Mouse (Mus musculus): ENCODE measurements around the gene Tgfbr3l. TPM values are rescaled to one million over a fixed set of nuclear protein-coding genes. Genes with fewer than 3 reads are reported as not detected.

The Tgfbr3l gene
- polyA plus RNA-seq, 1 experiment from 2014 or later = 2.3 TPM

DNA sequence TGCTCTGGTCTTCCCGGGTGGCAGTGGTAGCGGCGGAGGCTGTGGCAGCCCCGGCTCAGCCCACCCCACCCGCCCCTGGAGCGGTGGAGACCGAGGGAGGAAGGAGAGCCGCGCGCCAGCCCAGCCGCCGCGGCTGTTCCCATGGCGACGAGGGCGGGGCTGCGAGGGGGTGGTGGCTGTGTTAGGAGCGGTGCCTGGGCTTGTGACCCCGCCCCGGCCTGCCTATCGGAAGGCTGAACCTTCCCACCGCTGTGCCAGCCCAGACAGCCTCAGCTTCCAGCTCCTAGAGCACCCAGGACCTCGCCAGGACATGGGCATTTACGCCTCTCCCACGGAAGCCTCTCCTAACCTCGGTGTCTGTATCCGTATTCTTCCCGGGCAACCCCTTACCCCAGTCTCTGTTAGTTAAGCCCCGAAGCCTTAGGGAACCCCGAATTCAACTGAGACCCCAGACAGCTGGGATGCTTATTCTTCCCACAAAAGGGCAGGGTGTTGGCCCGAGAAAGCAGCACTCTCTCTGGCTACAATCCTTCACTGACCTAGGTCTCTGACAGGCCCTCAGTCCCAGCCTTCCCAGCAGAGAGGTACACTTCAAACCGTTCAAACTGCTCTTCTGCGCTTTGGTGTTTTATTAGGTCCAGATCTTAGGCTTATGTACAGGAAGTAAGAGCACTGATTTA lies 11.3 kb downstream of the Tgfbr3l start, which contains the start of gene Ctxn1:
TSS of gene Ctxn1 (minus strand) at position 150 of the 680 bp plus-strand sequence.
- Histone ChIP-seq H3K4me2 (ENCODE audit: low read depth, low read length) (peak within 1 kb of the TSS; percentile 100), H3K27me3 (ENCODE audit: insufficient read depth, low read length) (no peaks in the 10 kb centered on the region), H3K9me3 (ENCODE audit: low read length) (no peaks in the 10 kb centered on the region), H3K4me3 (ENCODE audit: low read depth, low read length) (peak within 1 kb of the TSS; percentile 61), H3K36me3 (replicated peaks; ENCODE audit: insufficient read depth, low read length) (peaks cover 39% of the 10 kb centered on the region), H3K27ac (ENCODE audit: low read depth) (peak within 1 kb of the TSS; percentile 48; the same call in 1 of the 2 replicates), H3K9ac (replicated peaks) (peak within 1 kb of the TSS; percentile 62), H3K4me1 (ENCODE audit: insufficient read depth) (peaks cover 16% of the 10 kb centered on the region)
- TF ChIP-seq EP300 (IDR thresholded peaks at IDR 0.05; ENCODE audit: low read depth) (no peak), CTCF (IDR thresholded peaks at IDR 0.05; ENCODE audit: low read depth) (no peak)
- ATAC-seq (peak; percentile 93), DNase-seq (peak; percentile 97)
- 10% methylated on average over 29 of the region's 33 CpGs for WGBS (ENCODE audit: insufficient replicate concordance)

DNA sequence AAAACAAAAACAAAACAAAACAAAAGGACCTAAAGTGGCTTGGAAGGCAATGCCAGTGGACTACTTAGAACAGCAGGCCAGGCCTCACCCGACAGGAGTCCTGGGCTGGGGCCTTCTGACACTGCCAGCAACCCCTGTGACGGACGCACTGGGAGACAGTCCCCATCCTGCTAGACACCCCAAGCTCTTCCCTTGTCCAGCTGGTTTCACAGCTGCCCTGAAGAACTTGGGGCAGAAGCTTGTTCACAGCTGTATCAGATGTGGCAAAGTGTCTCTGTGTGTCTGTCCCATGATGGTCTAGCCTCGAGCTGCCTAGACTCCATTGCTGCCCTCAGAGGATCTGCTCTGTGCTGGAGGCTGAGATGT lies 11.8 kb downstream of the Tgfbr3l start:
- TF ChIP-seq EP300 (IDR thresholded peaks at IDR 0.05; ENCODE audit: low read depth) = no peak
- TF ChIP-seq CTCF (IDR thresholded peaks at IDR 0.05; ENCODE audit: low read depth) = no peak
- Histone ChIP-seq H3K36me3 (replicated peaks; ENCODE audit: insufficient read depth, low read length) (peaks cover 41% of the 10 kb centered on the region), H3K9ac (replicated peaks) (no peak overlapping the region), H3K27ac (ENCODE audit: low read depth) (no peak overlapping the region), H3K4me3 (ENCODE audit: low read depth, low read length) (no peak overlapping the region), H3K4me2 (ENCODE audit: low read depth, low read length) (no peak overlapping the region), H3K4me1 (ENCODE audit: insufficient read depth) (peaks cover 16% of the 10 kb centered on the region), H3K27me3 (ENCODE audit: insufficient read depth, low read length) (no peaks in the 10 kb centered on the region), H3K9me3 (ENCODE audit: low read length) (no peaks in the 10 kb centered on the region)
- ATAC-seq (no peak), DNase-seq (no peak)
- WGBS (ENCODE audit: insufficient replicate concordance) = 85% methylated on average over 4 of the region's 4 CpGs

- H3K4me3 ChIP-seq (ENCODE audit: low read depth, low read length) = no peak overlapping the region
- no peaks in the 10 kb centered on the region for H3K9me3 ChIP-seq (ENCODE audit: low read length)
- WGBS (ENCODE audit: insufficient replicate concordance) = 68% methylated on average over 8 of the region's 8 CpGs
- H3K9ac ChIP-seq (replicated peaks) = no peak overlapping the region
- TF ChIP-seq EP300 (IDR thresholded peaks at IDR 0.05; ENCODE audit: low read depth) (no peak), CTCF (IDR thresholded peaks at IDR 0.05; ENCODE audit: low read depth) (no peak)
- peaks cover 13% of the 10 kb centered on the region for H3K4me1 ChIP-seq (ENCODE audit: insufficient read depth)
- no peak for DNase-seq
- no peak overlapping the region for H3K4me2 ChIP-seq (ENCODE audit: low read depth, low read length)
- no peaks in the 10 kb centered on the region for H3K27me3 ChIP-seq (ENCODE audit: insufficient read depth, low read length)
- H3K36me3 ChIP-seq (replicated peaks; ENCODE audit: insufficient read depth, low read length) = peaks cover 73% of the 10 kb centered on the region
- no peak overlapping the region for H3K27ac ChIP-seq (ENCODE audit: low read depth)
- ATAC-seq = no peak
Measured at GRCm38 (mm10) chr8:4263105-4263791, 15.2 kb downstream of the Tgfbr3l start.

GRCm38 (mm10) chr8:4265160-4265914 lies 17.3 kb downstream of the Tgfbr3l start:
- Histone ChIP-seq H3K27ac (ENCODE audit: low read depth) (no peak overlapping the region), H3K4me3 (ENCODE audit: low read depth, low read length) (no peak overlapping the region), H3K27me3 (ENCODE audit: insufficient read depth, low read length) (no peaks in the 10 kb centered on the region), H3K36me3 (replicated peaks; ENCODE audit: insufficient read depth, low read length) (peaks cover 84% of the 10 kb centered on the region), H3K9ac (replicated peaks) (no peak overlapping the region), H3K4me1 (ENCODE audit: insufficient read depth) (no peaks in the 10 kb centered on the region), H3K4me2 (ENCODE audit: low read depth, low read length) (no peak overlapping the region), H3K9me3 (ENCODE audit: low read length) (no peaks in the 10 kb centered on the region)
- 84% methylated on average over 15 of the region's 15 CpGs for WGBS (ENCODE audit: insufficient replicate concordance)
- DNase-seq = no peak
- ATAC-seq = no peak
- TF ChIP-seq CTCF (IDR thresholded peaks at IDR 0.05; ENCODE audit: low read depth) (no peak), EP300 (IDR thresholded peaks at IDR 0.05; ENCODE audit: low read depth) (no peak)

DNA sequence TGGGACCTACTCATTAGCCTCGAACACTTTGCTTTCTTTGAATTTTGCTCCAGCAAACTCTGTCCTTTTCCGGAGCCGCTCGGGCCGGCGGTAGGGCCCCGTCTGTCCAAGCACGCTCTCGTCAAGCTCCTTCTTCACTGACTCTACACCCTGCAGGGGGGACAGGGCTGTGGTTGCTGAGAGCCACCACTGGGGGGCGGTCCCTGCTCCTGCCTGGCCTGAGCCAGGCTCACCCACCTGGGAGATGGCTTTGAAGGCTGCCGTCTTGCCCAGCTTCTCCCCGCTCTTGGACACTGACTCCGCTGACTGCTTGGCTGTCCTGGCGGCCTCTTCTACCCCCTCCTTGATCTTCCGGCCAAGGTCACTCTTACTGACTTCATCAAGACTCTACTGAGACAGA lies 19.6 kb downstream of the Tgfbr3l start:
- Histone ChIP-seq H3K27ac (ENCODE audit: low read depth) (no peak overlapping the region), H3K4me1 (ENCODE audit: insufficient read depth) (no peaks in the 10 kb centered on the region), H3K9me3 (ENCODE audit: low read length) (no peaks in the 10 kb centered on the region), H3K27me3 (ENCODE audit: insufficient read depth, low read length) (no peaks in the 10 kb centered on the region), H3K36me3 (replicated peaks; ENCODE audit: insufficient read depth, low read length) (peaks cover 77% of the 10 kb centered on the region), H3K9ac (replicated peaks) (no peak overlapping the region), H3K4me2 (ENCODE audit: low read depth, low read length) (no peak overlapping the region), H3K4me3 (ENCODE audit: low read depth, low read length) (no peak overlapping the region)
- TF ChIP-seq EP300 (IDR thresholded peaks at IDR 0.05; ENCODE audit: low read depth) (no peak), CTCF (IDR thresholded peaks at IDR 0.05; ENCODE audit: low read depth) (peak; percentile 58)
- peak; percentile 57; the same call in 1 of the 2 replicates for ATAC-seq
- peak; percentile 42 for DNase-seq
- WGBS (ENCODE audit: insufficient replicate concordance) = 80% methylated on average over 15 of the region's 15 CpGs

GRCm38 (mm10) chr8:4269609-4270008 lies 21.6 kb downstream of the Tgfbr3l start:
- Histone ChIP-seq H3K4me2 (ENCODE audit: low read depth, low read length) (no peak overlapping the region), H3K27ac (ENCODE audit: low read depth) (no peak overlapping the region), H3K9ac (replicated peaks) (no peak overlapping the region), H3K4me1 (ENCODE audit: insufficient read depth) (peaks cover 4% of the 10 kb centered on the region), H3K36me3 (replicated peaks; ENCODE audit: insufficient read depth, low read length) (peaks cover 82% of the 10 kb centered on the region), H3K4me3 (ENCODE audit: low read depth, low read length) (no peak overlapping the region), H3K27me3 (ENCODE audit: insufficient read depth, low read length) (no peaks in the 10 kb centered on the region), H3K9me3 (ENCODE audit: low read length) (no peaks in the 10 kb centered on the region)
- no peak for DNase-seq
- TF ChIP-seq CTCF (IDR thresholded peaks at IDR 0.05; ENCODE audit: low read depth) (no peak), EP300 (IDR thresholded peaks at IDR 0.05; ENCODE audit: low read depth) (no peak)
- no peak for ATAC-seq
- WGBS (ENCODE audit: insufficient replicate concordance) = 92% methylated on average over 6 of the region's 6 CpGs

All from liver, postnatal 0 days (tissue).